Mouse (Mus musculus): ENCODE data around the gene Txndc15. TPM values are rescaled to one million over a fixed set of nuclear protein-coding genes. Genes with fewer than 3 reads are reported as not detected.
A peak's percentile ranks its signal among the peaks of the same experiment; 100 is the strongest.

Txndc15 gene
- polyA plus RNA-seq, 1 experiment from 2014 or later = 76.8 TPM

GRCm38 (mm10) chr13:55737885-55738284, 23.4 kb downstream of the Txndc15 start:
- H3K4me3 ChIP-seq = no peak overlapping the region
- H3K36me3 ChIP-seq = no peaks in the 10 kb centered on the region
- H3K4me1 ChIP-seq = peaks cover 47% of the 10 kb centered on the region
- no peaks in the 10 kb centered on the region for H3K9me3 ChIP-seq (replicated peaks)
- 95% methylated on average over 8 of the region's 8 CpGs for WGBS
- no peaks in the 10 kb centered on the region for H3K27me3 ChIP-seq (ENCODE audit: low read depth, poor library complexity, severe bottlenecking)
- 0 out of 2 replicates have a peak overlapping the region, but pooled peaks have one; percentile 27 for H3K27ac ChIP-seq
- no peak for DNase-seq (ENCODE audit: low spot score)

- no peaks in the 10 kb centered on the region for H3K9me3 ChIP-seq (replicated peaks)
- peaks cover 9% of the 10 kb centered on the region for H3K36me3 ChIP-seq
- no peak overlapping the region for H3K27ac ChIP-seq
- peaks cover 43% of the 10 kb centered on the region for H3K4me1 ChIP-seq
- H3K4me3 ChIP-seq = no peak overlapping the region
- DNase-seq (ENCODE audit: low spot score) = no peak
- no peaks in the 10 kb centered on the region for H3K27me3 ChIP-seq (ENCODE audit: low read depth, poor library complexity, severe bottlenecking)
- WGBS = 75% methylated on average over 8 of the region's 8 CpGs
Measured at GRCm38 (mm10) chr13:55742306-55742705, 27.9 kb downstream of the Txndc15 start.

- no peak overlapping the region for H3K4me3 ChIP-seq
- no peaks in the 10 kb centered on the region for H3K36me3 ChIP-seq
- H3K4me1 ChIP-seq = peaks cover 70% of the 10 kb centered on the region
- peak; percentile 68 for DNase-seq (ENCODE audit: low spot score)
- no peaks in the 10 kb centered on the region for H3K27me3 ChIP-seq (ENCODE audit: low read depth, poor library complexity, severe bottlenecking)
- WGBS = 57% methylated on average over 13 of the region's 13 CpGs
- H3K9me3 ChIP-seq (replicated peaks) = no peaks in the 10 kb centered on the region
- H3K27ac ChIP-seq = peak overlapping the region; percentile 83
Measured at GRCm38 (mm10) chr13:55754380-55754779, 39.9 kb downstream of the Txndc15 start.

GRCm38 (mm10) chr13:55756789-55757188, 42.3 kb downstream of the Txndc15 start:
- peak; percentile 47 for DNase-seq (ENCODE audit: low spot score)
- WGBS = 33% methylated on average over 8 of the region's 8 CpGs
- no peaks in the 10 kb centered on the region for H3K9me3 ChIP-seq (replicated peaks)
- H3K27me3 ChIP-seq (ENCODE audit: low read depth, poor library complexity, severe bottlenecking) = no peaks in the 10 kb centered on the region
- H3K27ac ChIP-seq = peak overlapping the region; percentile 83
- peaks cover 66% of the 10 kb centered on the region for H3K4me1 ChIP-seq
- peak overlapping the region; percentile 33; the same call in 1 of the 2 replicates for H3K4me3 ChIP-seq
- no peaks in the 10 kb centered on the region for H3K36me3 ChIP-seq

GRCm38 (mm10) chr13:55757645-55758044, 43.2 kb downstream of the Txndc15 start:
- H3K27ac ChIP-seq = peak overlapping the region; percentile 83; the same call in 1 of the 2 replicates
- no peak for DNase-seq (ENCODE audit: low spot score)
- H3K4me3 ChIP-seq = no peak overlapping the region
- H3K36me3 ChIP-seq = no peaks in the 10 kb centered on the region
- H3K27me3 ChIP-seq (ENCODE audit: low read depth, poor library complexity, severe bottlenecking) = no peaks in the 10 kb centered on the region
- no peaks in the 10 kb centered on the region for H3K9me3 ChIP-seq (replicated peaks)
- peaks cover 69% of the 10 kb centered on the region for H3K4me1 ChIP-seq
- 81% methylated on average over 6 of the region's 6 CpGs for WGBS

- Histone ChIP-seq H3K27me3 (ENCODE audit: low read depth, poor library complexity, severe bottlenecking) (no peaks in the 10 kb centered on the region), H3K36me3 (no peaks in the 10 kb centered on the region), H3K27ac (peak overlapping the region; percentile 75), H3K9me3 (replicated peaks) (no peaks in the 10 kb centered on the region), H3K4me1 (peaks cover 54% of the 10 kb centered on the region), H3K4me3 (no peak overlapping the region)
- WGBS = 81% methylated on average over 10 of the region's 10 CpGs
- DNase-seq (ENCODE audit: low spot score) = no peak
Measured at GRCm38 (mm10) chr13:55760576-55760975, 46.1 kb downstream of the Txndc15 start.

- 63% methylated on average over 10 of the region's 10 CpGs for WGBS
- H3K27ac ChIP-seq = peak overlapping the region; percentile 75; the same call in 1 of the 2 replicates
- no peaks in the 10 kb centered on the region for H3K36me3 ChIP-seq
- no peaks in the 10 kb centered on the region for H3K27me3 ChIP-seq (ENCODE audit: low read depth, poor library complexity, severe bottlenecking)
- peaks cover 50% of the 10 kb centered on the region for H3K4me1 ChIP-seq
- no peak overlapping the region for H3K4me3 ChIP-seq
- no peak for DNase-seq (ENCODE audit: low spot score)
- no peaks in the 10 kb centered on the region for H3K9me3 ChIP-seq (replicated peaks)
Measured at GRCm38 (mm10) chr13:55761486-55761885, 47.0 kb downstream of the Txndc15 start.

- 87% methylated on average over 7 of the region's 7 CpGs for WGBS
- Histone ChIP-seq H3K9me3 (replicated peaks) (no peaks in the 10 kb centered on the region), H3K27ac (peak overlapping the region; percentile 79), H3K27me3 (ENCODE audit: low read depth, poor library complexity, severe bottlenecking) (no peaks in the 10 kb centered on the region), H3K4me3 (no peak overlapping the region), H3K4me1 (peaks cover 16% of the 10 kb centered on the region), H3K36me3 (0 out of 2 replicates have a peak, but pooled peaks cover 4% of the 10 kb centered on the region)
- no peak for DNase-seq (ENCODE audit: low spot score)
Measured at GRCm38 (mm10) chr13:55774352-55774751, 59.9 kb downstream of the Txndc15 start.

- Histone ChIP-seq H3K4me1 (peaks cover 16% of the 10 kb centered on the region), H3K9me3 (replicated peaks) (no peaks in the 10 kb centered on the region), H3K36me3 (0 out of 2 replicates have a peak, but pooled peaks cover 4% of the 10 kb centered on the region), H3K27me3 (ENCODE audit: low read depth, poor library complexity, severe bottlenecking) (no peaks in the 10 kb centered on the region), H3K4me3 (0 out of 2 replicates have a peak overlapping the region, but pooled peaks have one; percentile 11), H3K27ac (peak overlapping the region; percentile 79)
- 14% methylated on average over 11 of the region's 11 CpGs for WGBS
- peak; percentile 59 for DNase-seq (ENCODE audit: low spot score)
Measured at GRCm38 (mm10) chr13:55775056-55775455, 60.6 kb downstream of the Txndc15 start.

Other genes starting within 250 kb of the Txndc15 start
- 346 and 417 TPM in 2 replicates for gene Dbn1, start 226.5 kb upstream of the Txndc15 start, polyA plus RNA-seq (2016; fragmentation: Nextera tagmentation; extraction: Ambion mirVana)
- 202 and 206 TPM in 2 replicates for gene Pdlim7, start 201.0 kb upstream of the Txndc15 start, polyA plus RNA-seq (2016; fragmentation: Nextera tagmentation; extraction: Ambion mirVana)
- gene Dok3, start 185.4 kb upstream of the Txndc15 start, polyA plus RNA-seq (2016; fragmentation: Nextera tagmentation; extraction: Ambion mirVana) = 2.7 and 2.9 TPM in 2 replicates
- 94.0 and 102 TPM in 2 replicates for gene Ddx41, start 178.0 kb upstream of the Txndc15 start, polyA plus RNA-seq (2016; fragmentation: Nextera tagmentation; extraction: Ambion mirVana)
- gene Fam193b, start 143.5 kb upstream of the Txndc15 start, polyA plus RNA-seq (2016; fragmentation: Nextera tagmentation; extraction: Ambion mirVana) = 65.8 and 70.7 TPM in 2 replicates
- gene Tmed9, start 140.9 kb upstream of the Txndc15 start, polyA plus RNA-seq (2016; fragmentation: Nextera tagmentation; extraction: Ambion mirVana) = 111 and 123 TPM in 2 replicates
- 30.9 and 31.6 TPM in 2 replicates for gene B4galt7, start 114.8 kb upstream of the Txndc15 start, polyA plus RNA-seq (2016; fragmentation: Nextera tagmentation; extraction: Ambion mirVana)
- gene Caml, start 91.6 kb upstream of the Txndc15 start, polyA plus RNA-seq (2016; fragmentation: Nextera tagmentation; extraction: Ambion mirVana) = 48.1 and 53.3 TPM in 2 replicates
- gene Ddx46, start 79.6 kb upstream of the Txndc15 start, polyA plus RNA-seq (2016; fragmentation: Nextera tagmentation; extraction: Ambion mirVana) = 41.5 and 45.6 TPM in 2 replicates
- 55.5 and 65.2 TPM in 2 replicates for gene B230219D22Rik, start 21.5 kb upstream of the Txndc15 start, polyA plus RNA-seq (2016; fragmentation: Nextera tagmentation; extraction: Ambion mirVana)
- 43.7 and 44.4 TPM in 2 replicates for gene Pcbd2, start 12.7 kb downstream of the Txndc15 start, polyA plus RNA-seq (2016; fragmentation: Nextera tagmentation; extraction: Ambion mirVana)
- 0.25 TPM in 1 of 2 replicates, not detected in the other for gene Catsper3, start 69.9 kb downstream of the Txndc15 start, polyA plus RNA-seq (2016; fragmentation: Nextera tagmentation; extraction: Ambion mirVana)
- 77.9 and 151 TPM in 2 replicates for gene Pitx1, start 121.5 kb downstream of the Txndc15 start, polyA plus RNA-seq (2016; fragmentation: Nextera tagmentation; extraction: Ambion mirVana)

All from limb, embryonic 10.5 days (tissue).